Mouse (Mus musculus): ENCODE results near the gene Dner. TPM values are rescaled to one million over a fixed set of nuclear protein-coding genes. Genes with fewer than 3 reads are reported as not detected.

The Dner gene
- polyA plus RNA-seq, 2 experiments from 2014 or later, result not detected

- ATAC-seq, result no peak
Measured at GRCm38 (mm10) chr1:84437565-84437964, 258.5 kb downstream of the Dner start.

GRCm38 (mm10) chr1:84436281-84436680 is 259.7 kb downstream of the Dner start:
- ATAC-seq, result no peak

GRCm38 (mm10) chr1:84433291-84433980 is 262.6 kb downstream of the Dner start:
- no peak for ATAC-seq

GRCm38 (mm10) chr1:84432311-84432710 is 263.7 kb downstream of the Dner start:
- ATAC-seq, result no peak

GRCm38 (mm10) chr1:84428331-84428730 is 267.7 kb downstream of the Dner start:
- ATAC-seq, result no peak

- no peak for ATAC-seq
Measured at GRCm38 (mm10) chr1:84427757-84428156, 268.3 kb downstream of the Dner start.

- no peak for ATAC-seq
Measured at GRCm38 (mm10) chr1:84426679-84427078, 269.3 kb downstream of the Dner start.

GRCm38 (mm10) chr1:84422881-84423280 is 273.1 kb downstream of the Dner start:
- no peak for ATAC-seq

GRCm38 (mm10) chr1:84421845-84422244 is 274.2 kb downstream of the Dner start:
- no peak for ATAC-seq

GRCm38 (mm10) chr1:84419416-84419815 is 276.6 kb downstream of the Dner start:
- no peak for ATAC-seq

GRCm38 (mm10) chr1:84418511-84418910 is 277.5 kb downstream of the Dner start:
- no peak for ATAC-seq

GRCm38 (mm10) chr1:84417761-84418238 is 278.2 kb downstream of the Dner start:
- ATAC-seq, result no peak

- ATAC-seq, result no peak
Measured at GRCm38 (mm10) chr1:84417276-84417675, 278.7 kb downstream of the Dner start.

GRCm38 (mm10) chr1:84414464-84414863 is 281.6 kb downstream of the Dner start:
- ATAC-seq, result no peak

- ATAC-seq, result no peak
Measured at GRCm38 (mm10) chr1:84409514-84409913, 286.5 kb downstream of the Dner start.

GRCm38 (mm10) chr1:84408873-84409272 is 287.1 kb downstream of the Dner start:
- ATAC-seq, result no peak

- ATAC-seq, result peak; percentile 23
Measured at GRCm38 (mm10) chr1:84406891-84407290, 289.1 kb downstream of the Dner start.

- no peak for ATAC-seq
Measured at GRCm38 (mm10) chr1:84405551-84406290, 290.3 kb downstream of the Dner start.

GRCm38 (mm10) chr1:84404880-84405279 is 291.1 kb downstream of the Dner start:
- no peak for ATAC-seq

- no peak for ATAC-seq
Measured at GRCm38 (mm10) chr1:84402154-84402553, 293.9 kb downstream of the Dner start.

- no peak for ATAC-seq
Measured at GRCm38 (mm10) chr1:84399671-84400070, 296.4 kb downstream of the Dner start.

- ATAC-seq, result no peak
Measured at GRCm38 (mm10) chr1:84399118-84399517, 296.9 kb downstream of the Dner start.

GRCm38 (mm10) chr1:84396787-84397186 is 299.2 kb downstream of the Dner start:
- no peak for ATAC-seq

- no peak for ATAC-seq
Measured at GRCm38 (mm10) chr1:84395928-84396327, 300.1 kb downstream of the Dner start.

All from activated CD4-positive, CD25-positive, alpha-beta regulatory T cell, adult 4 months (primary cell).